Mouse (Mus musculus) CD8-positive naive resting alpha-beta T cell, adult 2 months (primary cell): ENCODE measurements around the gene Schip1.

Source experiments
- DNase-seq, 2 experiments: peaks; one replicate each; pipeline ENCODE4 v3.0.0; 2022; ENCODE audit warnings: low read depth in 2 of 2, low spot score in 2 of 2

The Schip1 gene

DNA sequence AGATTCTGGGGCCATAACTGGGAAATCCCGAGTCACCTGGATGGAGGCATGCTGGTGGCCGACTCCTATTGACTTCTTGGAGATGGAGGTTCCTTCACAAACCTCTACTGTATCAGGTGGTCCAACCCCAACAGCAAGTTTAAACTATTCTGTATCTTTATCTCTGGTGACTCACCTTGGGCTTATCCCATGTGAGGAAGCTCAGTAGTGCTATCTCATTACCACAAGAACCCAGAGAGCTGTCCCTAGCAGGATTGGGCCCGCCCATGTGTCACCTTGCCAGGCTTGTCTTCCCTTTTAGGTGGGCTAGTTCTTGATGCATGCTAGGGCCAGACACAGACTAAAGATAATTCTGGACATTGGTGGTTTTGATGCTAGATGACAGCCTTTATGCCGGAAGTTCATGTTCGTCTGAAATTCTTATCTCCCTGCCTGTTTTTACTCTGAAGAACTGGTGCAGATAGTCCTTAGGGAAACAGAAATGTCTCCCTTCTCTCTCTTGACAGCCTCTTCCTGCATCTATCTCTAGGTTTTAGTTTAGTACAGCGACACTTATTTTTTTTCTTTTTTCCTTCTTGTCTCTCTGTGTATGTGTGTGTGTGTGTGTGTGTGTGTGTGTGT is 435.0 kb downstream of the Schip1 start:
- DNase-seq = no peak

DNA sequence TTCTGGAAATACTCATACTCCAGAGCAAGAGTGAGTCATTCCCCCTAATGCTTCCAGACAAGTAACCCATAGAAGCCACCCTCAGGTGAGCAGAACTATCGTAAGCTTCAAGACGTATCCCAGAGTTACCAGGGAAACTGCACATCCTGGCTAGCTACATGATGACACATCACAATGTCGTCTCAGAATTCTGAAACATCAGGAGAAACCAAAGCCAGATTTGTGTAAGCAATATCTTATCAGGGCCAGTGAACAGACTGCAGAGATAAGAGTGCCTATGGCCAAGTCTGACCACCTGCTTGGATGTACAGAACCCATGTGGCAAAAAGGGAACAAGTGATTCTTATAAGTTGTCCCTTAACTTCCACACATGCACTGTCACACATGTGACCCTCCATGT is 440.2 kb downstream of the Schip1 start:
- DNase-seq = no peak

DNA sequence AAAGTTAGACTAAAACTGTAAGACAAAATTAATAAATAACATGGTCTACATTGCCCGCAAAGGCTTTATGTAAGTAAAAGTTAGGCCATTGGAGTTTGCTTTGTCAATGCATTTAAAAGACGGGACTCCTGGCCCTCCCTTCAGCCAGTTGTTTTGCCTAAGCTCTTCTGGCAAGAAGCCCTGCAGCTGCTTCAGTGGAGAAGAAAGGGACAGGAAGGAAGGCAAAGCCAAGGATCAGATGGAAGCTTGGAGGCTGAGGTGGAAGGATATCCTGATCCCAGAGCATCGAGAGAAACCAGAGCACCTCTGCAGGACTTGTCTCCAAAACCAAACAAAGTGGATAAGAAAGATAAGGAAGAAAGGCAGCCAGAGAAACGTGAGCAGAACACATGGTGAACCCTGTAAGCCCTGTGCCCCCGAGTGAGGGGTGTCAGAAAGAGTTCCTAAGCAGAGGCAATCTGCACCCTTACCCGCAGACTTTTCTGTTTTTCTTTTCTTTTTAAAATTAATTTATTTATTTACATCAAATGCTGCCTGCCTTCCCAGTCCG is 442.2 kb downstream of the Schip1 start:
- no peak for DNase-seq

DNA sequence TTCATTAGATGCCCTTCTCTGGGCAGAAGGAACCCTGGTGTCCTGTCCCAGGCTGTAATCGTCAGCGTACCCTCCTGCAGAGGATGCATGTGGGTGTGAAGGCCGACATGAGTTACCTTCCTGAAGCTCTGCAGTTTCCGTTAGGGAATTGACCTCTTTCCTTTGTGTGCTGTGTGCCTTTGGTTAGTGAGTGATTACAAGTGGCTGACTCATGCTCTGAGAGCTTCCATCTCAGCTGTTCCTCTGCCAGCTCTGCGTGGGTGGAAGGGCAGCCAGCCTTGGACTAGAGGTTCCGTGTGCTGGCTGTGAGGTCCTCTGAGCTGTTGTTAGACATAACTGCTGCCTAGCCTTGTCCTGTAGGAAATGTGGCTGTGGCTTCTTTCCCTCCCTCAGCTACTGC is 444.0 kb downstream of the Schip1 start:
- DNase-seq = no peak

DNA sequence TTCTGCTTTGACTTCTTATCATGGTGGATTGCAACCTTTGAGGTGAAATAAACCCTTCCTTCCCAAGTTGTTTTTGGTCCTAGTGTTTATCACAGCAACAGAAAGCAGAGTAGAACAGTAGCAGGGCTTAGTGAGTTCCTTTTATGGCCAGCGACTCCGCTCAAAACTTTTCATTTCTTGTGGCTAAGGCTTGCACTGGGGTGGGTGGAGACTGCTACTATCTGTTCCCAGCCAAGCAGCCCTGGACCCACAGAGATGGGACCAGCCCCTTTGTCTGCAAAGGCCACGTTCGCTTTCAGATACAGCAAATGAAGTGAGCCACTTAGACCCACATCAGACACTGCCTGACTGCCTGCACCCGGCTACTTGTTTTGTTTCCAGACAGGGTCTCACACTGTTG is 446.3 kb downstream of the Schip1 start:
- DNase-seq = no peak

DNA sequence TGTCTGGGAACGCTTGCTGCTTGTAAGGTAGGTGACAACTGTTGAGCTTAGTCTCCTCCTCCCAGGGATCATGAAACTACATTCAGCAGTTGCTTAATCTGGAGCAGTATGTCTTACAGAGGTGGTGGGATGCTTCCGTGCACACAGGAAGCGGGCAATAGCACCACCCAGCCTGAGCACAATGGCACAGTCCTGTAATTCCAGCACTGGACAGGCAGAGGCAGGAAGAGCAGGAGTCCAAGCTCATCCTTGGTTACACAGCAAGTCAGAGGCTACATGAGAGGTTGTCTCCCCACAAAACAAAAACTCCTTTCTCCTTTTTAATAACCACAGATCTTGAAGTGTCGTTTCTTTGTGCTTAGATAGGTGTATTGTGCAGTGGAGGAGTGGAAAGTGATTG is 447.1 kb downstream of the Schip1 start:
- no peak for DNase-seq

DNA sequence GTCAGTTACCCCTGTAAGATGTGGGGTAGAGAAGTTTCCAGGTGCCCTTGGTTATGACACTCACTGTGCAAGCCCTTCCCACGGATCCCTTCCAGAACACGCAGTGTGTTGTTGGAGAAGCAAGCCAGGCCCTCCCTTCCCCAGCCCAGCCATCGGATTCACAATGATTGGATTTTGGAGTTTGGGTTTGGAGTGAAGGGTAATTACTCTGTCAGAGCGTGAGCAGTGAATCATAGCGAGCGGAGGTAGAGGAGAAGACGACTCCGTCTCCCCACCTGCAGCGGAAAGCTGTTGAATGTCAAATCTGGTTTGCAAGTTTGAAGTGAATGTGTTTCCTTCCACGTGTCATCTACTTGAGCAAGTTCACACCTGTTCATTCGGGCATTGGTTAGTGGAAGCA is 447.7 kb downstream of the Schip1 start:
- DNase-seq = no peak

DNA sequence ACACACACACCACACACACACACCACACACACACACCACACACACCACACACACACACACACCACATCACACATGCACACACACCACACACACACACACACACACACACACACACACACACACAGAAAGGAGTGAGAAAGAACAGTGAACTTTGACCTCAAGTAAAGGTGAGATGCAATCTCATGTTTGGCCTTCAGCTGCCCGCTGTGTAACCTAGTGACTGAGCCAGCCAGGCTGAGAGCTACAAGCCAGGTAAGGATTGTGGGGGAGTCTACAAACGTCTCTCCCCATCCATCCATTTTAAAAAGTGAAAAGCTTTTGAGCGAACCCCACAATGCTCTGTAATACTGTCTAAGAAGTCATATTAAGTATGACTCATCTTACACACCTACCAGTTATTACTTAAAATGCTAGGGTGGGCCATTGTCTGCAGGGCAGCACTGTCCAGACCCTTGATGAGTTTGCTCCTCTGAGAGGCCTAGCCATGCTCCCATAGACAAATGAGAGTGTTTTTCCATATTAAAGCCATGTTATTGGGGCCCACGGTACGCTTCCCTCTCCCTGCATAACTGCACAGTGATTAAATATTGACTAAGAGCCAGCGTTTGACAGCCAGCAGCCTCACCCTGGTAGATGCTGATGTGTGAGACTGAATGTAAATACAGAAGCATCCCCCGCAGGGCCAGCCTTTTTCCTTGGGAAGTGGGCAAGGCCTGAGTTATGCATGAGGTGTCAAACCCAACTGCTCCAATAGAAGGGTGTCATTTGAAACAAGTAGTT is 448.9 kb downstream of the Schip1 start:
- no peak for DNase-seq

DNA sequence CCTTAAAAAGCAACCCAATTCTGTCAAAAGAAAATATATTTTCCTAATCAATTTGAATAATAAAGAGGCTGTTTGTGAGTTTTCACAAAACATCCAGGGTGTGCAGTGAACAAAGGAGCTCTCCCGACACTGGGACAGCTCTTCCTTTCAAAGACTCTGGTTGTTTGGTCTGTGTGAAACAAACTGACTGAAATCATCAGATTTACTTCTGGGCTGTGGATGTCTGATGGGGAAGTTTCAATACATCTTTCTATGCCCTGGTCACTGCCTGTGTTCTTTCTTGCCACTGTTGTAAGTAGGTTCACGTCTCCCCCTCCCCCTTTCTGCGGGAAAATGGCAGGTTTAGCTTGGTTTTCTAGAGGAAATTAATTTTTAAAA is 449.5 kb downstream of the Schip1 start:
- DNase-seq = no peak

DNA sequence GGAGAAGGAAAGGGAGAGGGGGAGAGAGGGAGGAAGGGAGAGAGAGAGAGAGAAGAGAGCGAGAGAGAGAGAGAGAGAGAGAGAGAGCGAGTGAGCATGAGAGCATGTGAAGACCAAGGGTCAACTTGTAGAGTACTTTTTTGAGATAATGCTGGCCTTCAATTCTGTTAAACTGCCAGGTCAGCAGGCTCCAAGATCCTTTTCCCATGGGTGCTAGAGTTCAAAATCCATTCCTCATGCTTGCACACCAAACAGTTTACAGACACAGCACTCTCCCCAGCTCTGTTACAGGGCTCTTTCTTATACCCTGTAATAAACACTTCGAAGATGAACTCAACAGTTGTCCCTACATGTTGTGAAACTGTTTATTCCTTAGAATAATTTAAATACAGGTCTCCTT is 450.1 kb downstream of the Schip1 start:
- no peak for DNase-seq

DNA sequence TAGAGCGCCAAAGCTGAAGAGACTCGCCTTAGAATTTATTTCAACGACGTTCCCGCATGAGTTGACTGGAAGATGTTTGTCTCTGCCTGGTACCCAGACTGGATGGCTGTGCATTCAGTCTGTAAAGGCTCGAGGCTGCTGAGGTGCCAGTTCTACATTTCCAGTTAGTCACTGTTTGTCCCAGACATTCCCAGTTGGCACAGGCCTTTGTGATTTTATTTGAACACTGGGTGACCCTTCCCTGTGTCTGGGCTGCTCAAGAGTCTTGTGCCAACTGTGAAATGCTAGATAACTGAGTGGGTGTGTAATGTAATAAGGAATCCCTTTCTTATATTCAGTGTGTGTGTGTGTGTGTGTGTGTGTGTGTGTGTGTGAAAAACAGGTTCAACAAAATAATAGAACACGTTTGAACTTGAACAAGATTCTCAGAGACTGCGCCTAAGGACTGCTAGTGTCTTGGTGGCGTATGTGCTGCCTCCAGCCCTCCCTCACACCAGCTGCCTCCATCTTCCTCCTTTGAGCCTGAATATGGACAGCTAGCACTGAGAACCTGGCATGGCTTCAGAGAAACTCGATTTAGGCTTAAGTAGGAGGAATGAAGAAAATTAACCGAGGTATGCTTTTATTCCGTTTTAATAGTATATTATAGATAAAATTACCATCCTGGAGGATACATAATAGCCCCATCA is 451.9 kb downstream of the Schip1 start:
- no peak for DNase-seq

DNA sequence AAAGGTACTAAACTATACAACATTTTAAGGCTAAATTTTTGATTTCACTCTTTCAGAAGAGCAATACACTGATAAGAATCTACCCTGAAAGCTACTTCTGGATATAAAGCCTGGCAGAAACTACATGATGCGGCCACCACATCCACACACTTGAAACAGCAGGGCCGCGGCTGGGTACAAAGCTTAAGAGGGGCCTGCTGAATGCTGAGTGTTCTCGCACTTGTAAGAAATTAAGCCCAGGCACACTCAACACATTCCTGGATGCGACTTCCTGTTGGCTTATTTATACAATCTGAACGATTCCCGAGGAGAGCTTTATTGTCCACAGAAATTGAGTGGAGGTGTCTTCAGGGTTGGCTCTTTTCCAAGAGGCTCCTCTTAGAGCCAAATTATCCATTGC is 452.6 kb downstream of the Schip1 start:
- DNase-seq = no peak

DNA sequence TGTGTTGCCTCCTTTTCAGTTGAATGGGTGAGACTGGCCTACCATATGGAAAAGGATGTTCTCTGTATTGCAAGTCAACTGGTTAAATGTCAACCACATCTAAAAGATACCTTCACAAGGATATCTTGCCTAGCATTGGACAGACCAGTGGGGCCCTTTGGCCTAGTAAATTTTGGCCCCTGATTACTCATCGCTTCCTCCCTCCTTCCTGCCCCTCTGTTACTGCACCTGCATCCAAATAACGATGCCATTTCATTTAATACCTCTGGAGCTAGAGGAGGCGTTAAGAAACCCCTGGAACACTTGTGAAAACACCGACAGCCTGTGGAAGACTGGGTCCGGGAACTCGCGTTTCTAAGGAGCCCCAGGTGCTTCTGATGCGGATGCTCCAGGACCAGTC is 453.4 kb downstream of the Schip1 start:
- DNase-seq = no peak

DNA sequence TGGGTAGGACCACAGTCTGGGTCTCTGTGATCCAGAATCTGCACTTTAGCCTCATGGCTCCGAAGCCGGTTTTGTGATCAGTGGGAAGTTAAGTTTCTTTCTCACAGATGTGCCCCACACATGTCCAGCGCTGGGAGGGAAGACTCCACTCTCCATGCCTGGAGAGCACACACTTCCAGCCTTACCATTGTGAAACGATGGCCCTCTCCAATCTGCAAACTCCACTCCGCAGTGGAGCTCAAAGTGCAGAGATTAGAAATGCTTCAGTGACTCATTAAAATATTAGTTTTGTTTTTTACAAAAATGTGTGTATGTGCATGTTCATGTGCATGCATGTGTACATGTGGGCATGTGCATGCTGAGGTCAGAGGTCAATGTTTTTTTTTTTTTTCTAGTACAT is 454.0 kb downstream of the Schip1 start:
- no peak for DNase-seq

DNA sequence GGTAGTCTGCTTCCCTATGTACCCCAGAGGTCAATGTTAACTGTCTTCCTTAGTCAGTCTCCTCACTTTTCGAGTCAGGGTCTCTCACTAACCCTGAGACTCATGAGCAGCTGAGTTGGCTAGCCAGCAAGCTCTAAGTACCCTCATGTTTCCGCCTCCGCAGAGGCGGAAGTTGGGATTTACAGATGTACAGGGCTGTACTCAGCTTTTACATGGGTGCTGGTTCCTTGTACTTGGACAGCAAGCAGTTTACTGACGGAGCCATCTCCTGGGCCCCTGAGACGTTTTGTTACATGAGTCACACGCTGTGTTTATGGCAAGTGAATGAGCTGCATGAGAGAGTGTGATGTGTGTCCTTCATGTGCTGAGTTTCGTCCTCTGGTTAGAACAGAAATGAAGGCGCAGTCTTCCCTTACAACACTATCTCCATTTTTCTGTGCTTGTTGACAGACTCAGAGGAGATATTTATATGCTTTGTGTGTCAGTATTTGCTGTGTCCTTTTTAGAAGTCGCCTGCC is 460.8 kb downstream of the Schip1 start:
- no peak for DNase-seq

DNA sequence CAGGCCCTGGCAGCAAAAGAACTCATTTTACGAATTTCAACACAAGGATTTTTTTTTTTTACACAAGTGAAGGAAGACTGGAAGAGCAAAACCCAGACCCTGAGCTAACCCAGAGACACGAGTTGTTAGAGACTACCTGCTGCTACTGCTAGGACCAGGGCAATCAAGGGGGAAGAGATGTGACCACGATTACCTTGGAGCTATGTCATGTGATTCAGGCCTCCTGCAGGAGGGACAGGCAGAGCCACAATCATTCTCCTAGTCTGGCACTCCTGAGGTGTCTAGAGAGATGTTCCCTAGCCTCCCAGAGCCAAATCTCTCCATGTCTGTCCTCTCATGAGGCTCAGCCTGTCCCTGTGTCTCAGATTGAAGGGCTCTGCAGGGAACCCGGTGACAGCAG is 461.8 kb downstream of the Schip1 start:
- no peak for DNase-seq

DNA sequence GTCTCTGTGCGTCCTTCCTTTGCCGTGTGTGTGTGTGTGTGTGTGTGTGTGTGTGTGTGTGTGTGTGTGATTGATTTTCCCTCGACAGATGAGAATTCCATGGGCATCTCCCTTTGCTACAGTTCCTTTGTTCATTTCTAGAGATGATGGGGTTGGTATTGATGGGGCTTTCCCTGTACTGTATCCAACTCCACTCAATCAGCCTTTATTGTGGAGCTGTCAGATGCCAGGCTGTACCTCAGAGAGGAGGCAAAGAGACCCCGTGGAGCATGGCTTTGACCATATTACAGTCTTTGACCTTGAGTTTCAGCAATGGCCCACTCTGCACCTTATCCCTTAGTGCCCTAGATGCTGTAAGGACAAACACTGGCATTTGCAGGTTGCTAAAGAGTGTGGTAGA is 462.6 kb downstream of the Schip1 start:
- DNase-seq = no peak

DNA sequence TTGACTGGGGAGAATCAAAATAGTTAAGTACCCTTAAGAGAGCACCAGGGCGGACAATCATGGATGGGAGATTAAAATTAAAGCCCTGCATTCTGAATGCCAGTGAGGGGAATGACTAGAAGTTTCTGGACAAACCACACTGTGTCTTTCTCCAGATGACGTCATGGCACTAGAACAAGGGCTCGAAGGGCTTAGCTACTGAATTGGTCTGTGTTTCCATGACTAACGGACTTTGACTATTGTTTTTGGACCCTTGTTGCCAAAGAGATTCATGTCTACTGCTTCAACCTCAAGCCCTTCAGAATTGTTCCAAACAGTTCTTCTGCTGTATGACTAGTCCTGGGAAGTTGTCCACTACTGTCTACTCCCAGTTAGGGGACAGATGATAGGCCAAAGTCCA is 467.3 kb downstream of the Schip1 start:
- no peak for DNase-seq

DNA sequence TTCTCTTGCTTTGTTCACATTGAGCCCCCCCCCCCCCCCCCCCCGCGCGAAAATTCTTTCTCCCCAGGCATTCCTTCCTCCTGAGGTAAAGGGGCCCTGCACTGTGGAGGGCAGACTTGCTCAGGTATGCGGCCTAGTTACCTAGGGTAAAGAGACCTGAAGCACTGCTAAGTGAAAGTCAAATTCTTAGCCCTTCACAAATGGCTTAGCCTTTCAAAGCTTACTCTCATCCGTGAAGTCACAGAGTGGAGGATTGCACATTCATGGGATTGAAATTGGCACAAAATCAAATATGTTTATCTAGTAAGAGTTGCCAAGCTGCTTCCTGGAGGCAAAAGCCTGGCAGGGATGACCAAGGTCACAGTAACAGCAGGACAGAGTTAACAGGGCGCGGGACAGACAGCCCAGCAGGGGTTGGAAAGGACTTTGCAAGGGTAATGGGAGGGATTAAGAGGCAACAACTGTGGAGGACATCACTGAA is 470.0 kb downstream of the Schip1 start:
- no peak for DNase-seq

DNA sequence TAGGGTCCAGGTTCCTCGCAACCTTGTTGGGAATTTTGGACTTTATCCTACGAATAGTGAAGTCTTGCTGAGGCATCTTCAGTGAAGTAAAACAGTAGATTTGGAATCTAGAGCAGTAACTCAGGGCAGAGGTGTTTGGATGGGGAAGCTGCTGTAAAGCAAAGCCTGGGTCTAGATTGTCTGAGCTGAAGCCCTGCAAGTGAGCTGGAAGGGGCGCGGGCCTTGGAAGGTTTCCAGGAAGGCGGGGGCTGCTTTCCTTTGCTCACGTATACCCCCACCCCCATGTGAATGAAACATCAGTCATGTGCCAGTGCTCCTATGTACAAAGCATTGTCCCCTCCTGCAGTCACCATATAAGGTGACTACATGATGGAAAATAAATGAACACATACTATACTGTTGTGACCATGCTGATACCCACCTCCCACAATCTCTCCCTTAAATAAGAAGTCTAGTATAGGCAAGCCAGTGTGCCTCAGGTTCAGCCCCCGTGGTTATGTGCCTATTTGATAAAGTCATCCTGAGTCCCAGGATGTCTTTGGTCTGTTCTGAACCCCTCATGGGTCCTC is 470.6 kb downstream of the Schip1 start:
- DNase-seq = no peak

DNA sequence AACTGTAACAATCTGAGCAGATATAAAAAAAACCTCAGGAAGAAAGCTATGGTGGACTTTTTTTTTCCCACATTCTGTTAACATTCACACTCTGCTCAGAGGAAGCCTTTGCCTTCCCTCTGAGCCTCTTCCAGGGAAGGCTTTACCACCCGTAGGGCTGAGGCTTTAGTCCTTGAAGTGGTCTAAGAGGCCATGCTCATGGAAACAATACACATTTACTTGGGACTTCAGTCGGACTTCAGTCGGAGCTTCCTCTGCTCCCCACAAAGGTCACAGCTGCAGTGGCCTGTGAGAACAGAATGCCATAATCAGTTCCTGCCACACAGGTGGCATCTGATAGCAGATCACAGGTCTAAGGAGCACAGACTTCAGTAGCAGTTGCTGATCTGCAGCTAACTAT is 471.5 kb downstream of the Schip1 start:
- no peak for DNase-seq

DNA sequence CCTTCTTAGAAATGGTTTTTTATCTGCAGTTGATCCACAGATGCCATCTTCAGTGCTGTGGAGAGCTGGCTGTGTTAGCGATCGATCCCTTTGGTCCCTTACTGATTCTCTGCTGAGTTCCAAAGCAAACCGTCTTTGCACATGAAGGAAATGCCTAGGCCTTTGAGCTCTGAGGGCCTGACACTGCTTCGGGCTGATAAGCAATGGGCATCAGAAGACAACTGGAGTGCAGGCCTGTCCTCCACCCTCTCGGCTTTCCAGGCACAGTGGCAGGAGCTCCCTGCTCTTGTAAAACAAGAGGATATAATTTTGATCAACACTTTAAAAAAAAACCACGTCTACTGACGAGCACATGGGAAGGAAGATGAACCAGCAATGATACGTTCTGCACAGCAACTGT is 477.1 kb downstream of the Schip1 start:
- DNase-seq = no peak
